Mouse (Mus musculus): ENCODE results near the gene Agbl4. TPM values are rescaled to one million over a fixed set of nuclear protein-coding genes. Genes with fewer than 3 reads are reported as not detected.

The Agbl4 gene
- polyA plus RNA-seq, 1 experiment from 2014 or later, result 0.24 TPM

GRCm38 (mm10) chr4:111653451-111653850 lies 1256.0 kb downstream of the Agbl4 start:
- DNase-seq (ENCODE audit: low spot score), result no peak
- no peaks in the 10 kb centered on the region for H3K36me3 ChIP-seq (replicated peaks)

GRCm38 (mm10) chr4:111663730-111664129 lies 1266.3 kb downstream of the Agbl4 start:
- peaks cover 15% of the 10 kb centered on the region for H3K4me1 ChIP-seq
- H3K27me3 ChIP-seq (replicated peaks; ENCODE audit: low read depth, poor library complexity, severe bottlenecking), result no peaks in the 10 kb centered on the region
- peak overlapping the region; percentile 35; the same call in 1 of the 2 replicates for H3K27ac ChIP-seq (replicated peaks)
- H3K4me3 ChIP-seq, result no peak overlapping the region
- no peaks in the 10 kb centered on the region for H3K36me3 ChIP-seq (replicated peaks)
- WGBS, result 6% methylated on average over 1 of the region's 1 CpGs
- no peak for DNase-seq (ENCODE audit: low spot score)
- H3K9me3 ChIP-seq, result no peaks in the 10 kb centered on the region

More at GRCm38 (mm10) chr4:111653451-111653850, 1256.0 kb downstream of the Agbl4 start:
- Histone ChIP-seq H3K9me3 (no peaks in the 10 kb centered on the region), H3K4me1 (0 out of 2 replicates have a peak, but pooled peaks cover 3% of the 10 kb centered on the region), H3K27ac (replicated peaks) (no peak overlapping the region), H3K27me3 (replicated peaks; ENCODE audit: low read depth, poor library complexity, severe bottlenecking) (no peaks in the 10 kb centered on the region), H3K4me3 (no peak overlapping the region)
- 69% methylated on average over 1 of the region's 1 CpGs for WGBS

GRCm38 (mm10) chr4:111664146-111664545 lies 1266.7 kb downstream of the Agbl4 start:
- Histone ChIP-seq H3K27ac (replicated peaks) (no peak overlapping the region), H3K4me3 (no peak overlapping the region)

GRCm38 (mm10) chr4:111666713-111667112 lies 1269.3 kb downstream of the Agbl4 start:
- Histone ChIP-seq H3K9me3 (no peaks in the 10 kb centered on the region), H3K27ac (replicated peaks) (no peak overlapping the region), H3K27me3 (replicated peaks; ENCODE audit: low read depth, poor library complexity, severe bottlenecking) (no peaks in the 10 kb centered on the region), H3K4me1 (peaks cover 22% of the 10 kb centered on the region), H3K4me3 (no peak overlapping the region), H3K36me3 (replicated peaks) (no peaks in the 10 kb centered on the region)
- DNase-seq (ENCODE audit: low spot score), result no peak
- 77% methylated on average over 1 of the region's 1 CpGs for WGBS

More at GRCm38 (mm10) chr4:111664146-111664545, 1266.7 kb downstream of the Agbl4 start:
- no peaks in the 10 kb centered on the region for H3K9me3 ChIP-seq
- WGBS, result 71% methylated on average over 3 of the region's 3 CpGs
- peaks cover 15% of the 10 kb centered on the region for H3K4me1 ChIP-seq
- H3K27me3 ChIP-seq (replicated peaks; ENCODE audit: low read depth, poor library complexity, severe bottlenecking), result no peaks in the 10 kb centered on the region
- DNase-seq (ENCODE audit: low spot score), result no peak
- no peaks in the 10 kb centered on the region for H3K36me3 ChIP-seq (replicated peaks)

GRCm38 (mm10) chr4:111669369-111669768 lies 1271.9 kb downstream of the Agbl4 start:
- Histone ChIP-seq H3K4me1 (peaks cover 7% of the 10 kb centered on the region), H3K27ac (replicated peaks) (no peak overlapping the region), H3K4me3 (no peak overlapping the region), H3K9me3 (no peaks in the 10 kb centered on the region), H3K27me3 (replicated peaks; ENCODE audit: low read depth, poor library complexity, severe bottlenecking) (no peaks in the 10 kb centered on the region), H3K36me3 (replicated peaks) (no peaks in the 10 kb centered on the region)
- no peak for DNase-seq (ENCODE audit: low spot score)
- 86% methylated on average over 3 of the region's 3 CpGs for WGBS

- Histone ChIP-seq H3K27ac (replicated peaks) (no peak overlapping the region), H3K9me3 (no peaks in the 10 kb centered on the region), H3K4me3 (no peak overlapping the region), H3K36me3 (replicated peaks) (no peaks in the 10 kb centered on the region), H3K4me1 (peaks cover 7% of the 10 kb centered on the region), H3K27me3 (replicated peaks; ENCODE audit: low read depth, poor library complexity, severe bottlenecking) (no peaks in the 10 kb centered on the region)
- 47% methylated on average over 12 of the region's 12 CpGs for WGBS
- DNase-seq (ENCODE audit: low spot score), result no peak
Observed at GRCm38 (mm10) chr4:111670566-111671421, 1273.3 kb downstream of the Agbl4 start.

- no peaks in the 10 kb centered on the region for H3K36me3 ChIP-seq (replicated peaks)
- no peaks in the 10 kb centered on the region for H3K27me3 ChIP-seq (replicated peaks; ENCODE audit: low read depth, poor library complexity, severe bottlenecking)
- peaks cover 7% of the 10 kb centered on the region for H3K4me1 ChIP-seq
- DNase-seq (ENCODE audit: low spot score), result no peak
- H3K27ac ChIP-seq (replicated peaks), result no peak overlapping the region
- WGBS, result 76% methylated on average over 4 of the region's 4 CpGs
- H3K4me3 ChIP-seq, result no peak overlapping the region
- H3K9me3 ChIP-seq, result no peaks in the 10 kb centered on the region
Observed at GRCm38 (mm10) chr4:111671440-111671839, 1274.0 kb downstream of the Agbl4 start.

GRCm38 (mm10) chr4:111673904-111674303 lies 1276.4 kb downstream of the Agbl4 start:
- no peaks in the 10 kb centered on the region for H3K27me3 ChIP-seq (replicated peaks; ENCODE audit: low read depth, poor library complexity, severe bottlenecking)
- no peak overlapping the region for H3K4me3 ChIP-seq
- no peaks in the 10 kb centered on the region for H3K9me3 ChIP-seq
- no peaks in the 10 kb centered on the region for H3K36me3 ChIP-seq (replicated peaks)
- H3K4me1 ChIP-seq, result peaks cover 7% of the 10 kb centered on the region
- no peak overlapping the region for H3K27ac ChIP-seq (replicated peaks)
- DNase-seq (ENCODE audit: low spot score), result no peak

GRCm38 (mm10) chr4:111681926-111682325 lies 1284.5 kb downstream of the Agbl4 start:
- Histone ChIP-seq H3K4me1 (no peaks in the 10 kb centered on the region; the same call in 1 of the 2 replicates), H3K36me3 (replicated peaks) (no peaks in the 10 kb centered on the region), H3K27me3 (replicated peaks; ENCODE audit: low read depth, poor library complexity, severe bottlenecking) (no peaks in the 10 kb centered on the region), H3K27ac (replicated peaks) (no peak overlapping the region), H3K9me3 (no peaks in the 10 kb centered on the region), H3K4me3 (no peak overlapping the region)
- no peak for DNase-seq (ENCODE audit: low spot score)
- WGBS, result 91% methylated on average over 5 of the region's 5 CpGs

- Histone ChIP-seq H3K9me3 (no peaks in the 10 kb centered on the region), H3K27ac (replicated peaks) (no peak overlapping the region), H3K36me3 (replicated peaks) (no peaks in the 10 kb centered on the region), H3K4me3 (no peak overlapping the region), H3K4me1 (no peaks in the 10 kb centered on the region; the same call in 1 of the 2 replicates), H3K27me3 (replicated peaks; ENCODE audit: low read depth, poor library complexity, severe bottlenecking) (no peaks in the 10 kb centered on the region)
- no peak for DNase-seq (ENCODE audit: low spot score)
- WGBS, result 72% methylated on average over 3 of the region's 3 CpGs
Observed at GRCm38 (mm10) chr4:111682793-111683192, 1285.3 kb downstream of the Agbl4 start.

- Histone ChIP-seq H3K27me3 (replicated peaks; ENCODE audit: low read depth, poor library complexity, severe bottlenecking) (no peaks in the 10 kb centered on the region), H3K9me3 (no peaks in the 10 kb centered on the region), H3K27ac (replicated peaks) (no peak overlapping the region), H3K4me3 (no peak overlapping the region), H3K4me1 (no peaks in the 10 kb centered on the region; the same call in 1 of the 2 replicates), H3K36me3 (replicated peaks) (no peaks in the 10 kb centered on the region)
- DNase-seq (ENCODE audit: low spot score), result no peak
- 86% methylated on average over 5 of the region's 5 CpGs for WGBS
Observed at GRCm38 (mm10) chr4:111683843-111684242, 1286.4 kb downstream of the Agbl4 start.

- Histone ChIP-seq H3K4me1 (no peaks in the 10 kb centered on the region; the same call in 1 of the 2 replicates), H3K4me3 (no peak overlapping the region), H3K9me3 (no peaks in the 10 kb centered on the region), H3K36me3 (replicated peaks) (no peaks in the 10 kb centered on the region), H3K27me3 (replicated peaks; ENCODE audit: low read depth, poor library complexity, severe bottlenecking) (no peaks in the 10 kb centered on the region), H3K27ac (replicated peaks) (no peak overlapping the region)
- DNase-seq (ENCODE audit: low spot score), result no peak
- 82% methylated on average over 2 of the region's 2 CpGs for WGBS
Observed at GRCm38 (mm10) chr4:111685951-111686350, 1288.5 kb downstream of the Agbl4 start.

GRCm38 (mm10) chr4:111686951-111687350 lies 1289.5 kb downstream of the Agbl4 start:
- H3K4me1 ChIP-seq, result no peaks in the 10 kb centered on the region; the same call in 1 of the 2 replicates
- H3K27me3 ChIP-seq (replicated peaks; ENCODE audit: low read depth, poor library complexity, severe bottlenecking), result no peaks in the 10 kb centered on the region
- H3K4me3 ChIP-seq, result peak overlapping the region; percentile 38
- WGBS, result 7% methylated on average over 9 of the region's 9 CpGs
- peak; percentile 69 for DNase-seq (ENCODE audit: low spot score)
- no peak overlapping the region for H3K27ac ChIP-seq (replicated peaks)
- H3K9me3 ChIP-seq, result no peaks in the 10 kb centered on the region
- no peaks in the 10 kb centered on the region for H3K36me3 ChIP-seq (replicated peaks)

Data from embryonic facial prominence, embryonic 10.5 days (tissue).